Mouse (Mus musculus) lung, postnatal 0 days (tissue): ENCODE data around the gene Gltp. TPM values are rescaled to one million over a fixed set of nuclear protein-coding genes. Genes with fewer than 3 reads are reported as not detected.

Experiments
- ATAC-seq: fragments of 200-750 bp; cut with Nextera tagmentation; 2 replicates; pipeline ENCODE4 v1.8.0; 2017; ENCODE audit warnings: moderate library complexity
- DNase-seq: peaks from one replicate; pipeline ENCODE4 v3.0.0-alpha.2; 2016; ENCODE audit warnings: low spot score
- H3K27ac ChIP-seq: fragments of 300-500 bp; sonication (generic); 2 replicates; pipeline ENCODE4 v1.5.1; 2014; ENCODE audit warnings: antibody characterized with exemption, mild to moderate bottlenecking, low read length, mixed read lengths
- H3K27me3 ChIP-seq: fragments of 300-500 bp; sonication (generic); replicated peaks from 2 replicates; pipeline ENCODE4 v1.6.1; 2014; ENCODE audit warnings: low read length, mixed read lengths; ENCODE audit not compliant: insufficient read depth
- H3K36me3 ChIP-seq: fragments of 300-500 bp; sonication (generic); 2 replicates; pipeline ENCODE4 v1.6.1; 2014; ENCODE audit warnings: low read length, mixed read lengths; ENCODE audit not compliant: insufficient read depth
- H3K4me1 ChIP-seq: fragments of 300-500 bp; sonication (generic); 2 replicates; pipeline ENCODE4 v1.6.1; 2014; ENCODE audit warnings: antibody characterized with exemption, low read depth, low read length, mixed read lengths; ENCODE audit not compliant: insufficient read depth
- H3K4me2 ChIP-seq: fragments of 300-500 bp; sonication (generic); replicated peaks from 2 replicates; pipeline ENCODE4 v1.6.1; 2014; ENCODE audit warnings: low read depth, mild to moderate bottlenecking, low read length, moderate library complexity, mixed read lengths
- H3K4me3 ChIP-seq: fragments of 300-500 bp; sonication (generic); 2 replicates; pipeline ENCODE4 v1.5.1; 2014; ENCODE audit warnings: low read depth, low read length
- H3K9ac ChIP-seq: fragments of 300-500 bp; sonication (generic); replicated peaks from 2 replicates; pipeline ENCODE4 v1.6.1; 2014; ENCODE audit warnings: low read depth, mild to moderate bottlenecking
- H3K9me3 ChIP-seq: fragments of 300-500 bp; sonication (generic); 2 replicates; pipeline ENCODE4 v1.6.1; 2016; ENCODE audit warnings: low read length, mixed read lengths
- CTCF ChIP-seq: IDR thresholded peaks from 2 replicates; pipeline ENCODE4 v1.5.1; 2016; ENCODE audit warnings: antibody characterized with exemption, mild to moderate bottlenecking
- EP300 ChIP-seq: IDR thresholded peaks from 2 replicates; pipeline ENCODE4 v1.6.1; 2016; ENCODE audit warnings: antibody characterized with exemption, mild to moderate bottlenecking, control low read depth
- WGBS: fragments of 180-500 bp; shearing (Covaris S2); extraction: QIAGEN DNeasy Blood & Tissue Kit; methylation state at CpG from one replicate; pipeline ENCODE4 v1.1.7; 2014; 5-methylcytosine and 5-hydroxymethylcytosine counted together
- microRNA-seq: library from miRNA; unstranded; fragments of <30 nt; microRNA quantifications from one replicate; pipeline ENCODE4, GENCODE M21; 2016
- polyA plus RNA-seq: library from polyadenylated mRNA; unstranded; fragments of >200 nt; fragmentation: Nextera tagmentation; extraction: Ambion mirVana; gene quantifications from 2 replicates; pipeline ENCODE4 v1.2.1, GENCODE M21; 2015

Gene Gltp
- polyA plus RNA-seq, 1 experiment from 2014 or later = 88.2 TPM

DNA sequence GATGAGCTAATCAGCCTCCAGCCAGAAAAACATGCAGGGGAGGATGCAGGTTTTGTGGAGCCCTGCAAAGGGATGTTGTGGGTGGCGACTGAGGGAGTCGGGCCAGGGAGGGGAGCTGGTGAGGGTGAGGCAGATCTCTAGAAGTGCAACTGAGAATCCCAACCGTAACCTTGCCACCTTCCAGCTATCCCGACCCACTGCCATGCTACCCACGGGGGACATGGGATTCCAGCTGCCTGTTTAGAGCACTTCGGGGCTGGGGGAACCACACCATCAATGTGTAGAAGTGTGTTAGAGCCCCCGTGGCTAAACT, 51.2 kb downstream of the Gltp start:
- WGBS = 30% methylated on average over 7 of the region's 7 CpGs
- no peak; the same call in 1 of the 2 replicates for TF ChIP-seq EP300
- TF ChIP-seq CTCF = no peak
- H3K4me2 ChIP-seq = peak overlapping the region; percentile 30
- no peak overlapping the region for H3K27ac ChIP-seq
- no peak overlapping the region for H3K4me3 ChIP-seq
- H3K27me3 ChIP-seq = 0 out of 2 replicates have a peak, but pooled peaks cover 8% of the 10 kb centered on the region
- H3K4me1 ChIP-seq = 0 out of 2 replicates have a peak, but pooled peaks cover 3% of the 10 kb centered on the region
- ATAC-seq (no peak), DNase-seq (no peak)
- H3K9me3 ChIP-seq = no peaks in the 10 kb centered on the region
- no peak overlapping the region for H3K9ac ChIP-seq
- no peaks in the 10 kb centered on the region for H3K36me3 ChIP-seq

DNA sequence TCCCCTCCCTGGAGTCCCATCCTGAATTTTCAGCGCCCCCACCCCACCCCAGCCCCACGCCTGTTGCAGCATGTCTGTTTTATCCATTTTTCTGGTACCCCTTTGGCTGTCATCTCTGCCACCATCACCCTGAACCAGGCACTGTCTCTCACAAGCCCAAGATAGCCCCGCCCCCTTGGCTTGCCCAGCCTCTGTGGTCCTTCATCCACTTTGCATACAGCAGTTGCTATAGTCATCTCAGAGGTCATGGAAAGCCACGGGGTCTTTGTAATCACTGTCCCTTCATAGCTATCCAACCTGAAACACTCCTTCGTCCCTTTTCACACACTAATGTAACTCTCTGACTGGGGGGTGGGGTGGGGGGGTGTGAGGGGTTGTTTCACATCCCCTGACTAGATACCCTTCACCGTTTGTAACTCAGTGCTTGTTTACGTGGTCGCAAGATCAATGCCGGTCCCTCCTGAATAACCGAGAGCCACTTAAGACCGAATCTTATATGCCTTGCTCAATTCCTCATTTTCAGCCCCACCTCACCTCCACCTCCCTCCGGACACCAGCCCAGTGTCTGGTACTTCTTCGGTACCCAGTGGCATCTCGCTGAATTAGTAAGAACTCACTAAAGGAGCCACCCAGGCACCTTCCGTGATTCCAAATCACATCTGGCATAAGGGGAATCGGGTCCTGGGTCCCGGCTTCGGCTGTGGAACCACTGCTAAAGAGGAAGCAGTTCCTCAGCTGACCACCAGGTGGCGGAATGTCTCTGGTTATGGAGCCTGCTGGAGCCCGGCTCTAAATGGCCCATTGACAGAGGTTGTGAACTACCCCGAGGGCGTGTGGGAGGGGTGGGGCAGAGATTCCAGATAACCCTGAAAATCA, 51.8 kb downstream of the Gltp start:
- no peak overlapping the region for H3K27ac ChIP-seq
- H3K4me2 ChIP-seq = peak overlapping the region; percentile 30
- 14% methylated on average over 22 of the region's 22 CpGs for WGBS
- peak; percentile 91 for ATAC-seq
- H3K4me3 ChIP-seq = no peak overlapping the region
- no peaks in the 10 kb centered on the region for H3K9me3 ChIP-seq
- H3K27me3 ChIP-seq = 0 out of 2 replicates have a peak, but pooled peaks cover 8% of the 10 kb centered on the region
- DNase-seq = peak; percentile 90
- H3K4me1 ChIP-seq = 0 out of 2 replicates have a peak, but pooled peaks cover 3% of the 10 kb centered on the region
- no peak overlapping the region for H3K9ac ChIP-seq
- 0 out of 2 replicates have a peak, but pooled peaks have one; percentile 54 for TF ChIP-seq EP300
- TF ChIP-seq CTCF = peak; percentile 99
- no peaks in the 10 kb centered on the region for H3K36me3 ChIP-seq

DNA sequence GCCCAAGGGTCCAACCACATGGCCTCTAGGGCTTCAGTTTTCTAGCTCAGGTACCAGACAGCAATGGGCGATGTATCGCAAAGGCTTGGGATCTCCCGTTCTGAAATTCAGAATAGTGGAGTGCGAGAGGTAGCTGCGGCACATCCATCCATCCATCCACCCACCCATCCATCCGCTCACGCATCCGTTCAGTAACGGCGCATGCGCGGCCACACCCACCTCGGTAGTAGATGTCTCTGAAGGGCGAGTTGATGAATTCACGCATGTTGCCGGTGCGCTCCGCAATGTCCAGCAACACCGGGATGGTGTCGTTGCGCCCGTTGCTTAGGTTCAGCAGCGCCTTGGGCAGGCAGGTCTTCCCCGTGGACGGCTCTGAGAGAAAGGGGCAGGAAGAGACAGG, 54.7 kb downstream of the Gltp start:
- ATAC-seq (no peak), DNase-seq (no peak)
- Histone ChIP-seq H3K36me3 (no peaks in the 10 kb centered on the region), H3K4me3 (no peak overlapping the region), H3K4me1 (0 out of 2 replicates have a peak, but pooled peaks cover 3% of the 10 kb centered on the region), H3K27me3 (0 out of 2 replicates have a peak, but pooled peaks cover 5% of the 10 kb centered on the region), H3K27ac (no peak overlapping the region), H3K9ac (no peak overlapping the region), H3K9me3 (no peaks in the 10 kb centered on the region), H3K4me2 (no peak overlapping the region)
- TF ChIP-seq EP300 = no peak
- no peak for TF ChIP-seq CTCF
- WGBS = 76% methylated on average over 25 of the region's 25 CpGs

DNA sequence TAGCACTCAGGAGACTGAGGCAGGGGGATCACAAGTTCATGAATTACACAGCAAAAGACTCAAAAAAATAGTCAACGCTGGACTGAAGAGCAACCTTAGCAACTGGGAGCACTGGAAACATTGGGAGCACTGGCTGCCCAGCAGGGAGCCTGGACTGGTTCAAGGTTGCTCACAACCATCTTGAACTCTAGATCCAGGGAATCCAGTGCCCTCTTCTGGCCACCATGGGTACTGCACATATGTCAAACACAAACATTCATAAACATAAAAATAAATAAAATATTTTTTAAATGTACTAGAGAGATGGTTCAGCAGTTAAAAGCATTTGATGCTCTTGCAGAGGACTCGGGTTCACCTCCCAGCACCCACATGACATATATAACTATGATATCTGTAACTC, 59.4 kb downstream of the Gltp start:
- 52% methylated on average over 2 of the region's 2 CpGs for WGBS
- Histone ChIP-seq H3K9ac (no peak overlapping the region), H3K4me2 (no peak overlapping the region), H3K27me3 (no peaks in the 10 kb centered on the region), H3K4me1 (no peaks in the 10 kb centered on the region), H3K4me3 (no peak overlapping the region), H3K9me3 (no peaks in the 10 kb centered on the region), H3K27ac (no peak overlapping the region), H3K36me3 (no peaks in the 10 kb centered on the region)
- TF ChIP-seq EP300 (no peak), CTCF (peak; percentile 63)
- DNase-seq = no peak
- ATAC-seq = no peak

- H3K4me2 ChIP-seq = no peak overlapping the region
- H3K4me1 ChIP-seq = no peaks in the 10 kb centered on the region
- H3K4me3 ChIP-seq = no peak overlapping the region
- no peak for ATAC-seq
- peak; percentile 39 for DNase-seq
- no peaks in the 10 kb centered on the region for H3K9me3 ChIP-seq
- H3K27me3 ChIP-seq = no peaks in the 10 kb centered on the region
- no peak overlapping the region for H3K27ac ChIP-seq
- TF ChIP-seq CTCF = peak; percentile 79
- no peak for TF ChIP-seq EP300
- H3K36me3 ChIP-seq = no peaks in the 10 kb centered on the region
- no peak overlapping the region for H3K9ac ChIP-seq
- 15% methylated on average over 3 of the region's 3 CpGs for WGBS
Observed at GRCm38 (mm10) chr5:114625590-114625989, 65.2 kb downstream of the Gltp start.

GRCm38 (mm10) chr5:114620305-114620704, 70.5 kb downstream of the Gltp start:
- H3K9ac ChIP-seq = no peak overlapping the region
- TF ChIP-seq CTCF = peak; percentile 73
- no peak for TF ChIP-seq EP300
- H3K4me2 ChIP-seq = no peak overlapping the region
- H3K4me3 ChIP-seq = no peak overlapping the region
- ATAC-seq (no peak), DNase-seq (peak; percentile 16)
- H3K36me3 ChIP-seq = no peaks in the 10 kb centered on the region
- H3K27me3 ChIP-seq = no peaks in the 10 kb centered on the region
- H3K9me3 ChIP-seq = no peaks in the 10 kb centered on the region
- H3K4me1 ChIP-seq = no peaks in the 10 kb centered on the region
- 40% methylated on average over 6 of the region's 6 CpGs for WGBS
- H3K27ac ChIP-seq = no peak overlapping the region

Small RNAs within 50 kb of the gene (microRNA-seq; reads per million reads assigned to microRNA genes)
- not detected for gene Mir7028

Other genes starting within 250 kb of the Gltp start
- gene Mmab, start 246.9 kb downstream of the Gltp start, polyA plus RNA-seq = 11.1 and 12.8 TPM in 2 replicates
- 28.9 and 30.1 TPM in 2 replicates for gene Mvk, start 246.7 kb downstream of the Gltp start, polyA plus RNA-seq
- gene Fam222a, start 123.0 kb downstream of the Gltp start, polyA plus RNA-seq = 1.9 and 2.3 TPM in 2 replicates
- 2.2 and 3.4 TPM in 2 replicates for gene Trpv4, start 32.6 kb downstream of the Gltp start, polyA plus RNA-seq
- 9.4 and 10.0 TPM in 2 replicates for gene Tchp, start 16.8 kb upstream of the Gltp start, polyA plus RNA-seq
- gene Ankrd13a, start 83.7 kb upstream of the Gltp start, polyA plus RNA-seq = 110 and 115 TPM in 2 replicates
- gene Git2, start 84.5 kb upstream of the Gltp start, polyA plus RNA-seq = 36.5 and 39.1 TPM in 2 replicates
- gene 1500011B03Rik, start 132.5 kb upstream of the Gltp start, polyA plus RNA-seq = 72.8 and 97.5 TPM in 2 replicates
- not detected in 2 replicates for gene 4930519G04Rik, start 162.7 kb upstream of the Gltp start, polyA plus RNA-seq
- gene Gm9936, start 167.7 kb upstream of the Gltp start, polyA plus RNA-seq = not detected in 2 replicates
- gene Oasl2, start 206.0 kb upstream of the Gltp start, polyA plus RNA-seq = 15.7 and 17.3 TPM in 2 replicates
- gene Oasl1, start 232.3 kb upstream of the Gltp start, polyA plus RNA-seq = 0.92 and 1.8 TPM in 2 replicates